Mouse (Mus musculus) neutrophil, adult 59 days (primary cell): ENCODE measurements around the gene Man2c1. TPM values are rescaled to one million over a fixed set of nuclear protein-coding genes. Genes with fewer than 3 reads are reported as not detected.

Experiments
- total RNA-seq, 2 experiments: library from RNA; stranded (reverse); gene quantifications; 1 replicate in 1 of 2; 2 replicates in 1 of 2; pipeline ENCODE4 v1.2.4; 2023

Gene Man2c1
- 10 to 100 TPM; 56.3 to 73.7 TPM for total RNA-seq

DNA sequence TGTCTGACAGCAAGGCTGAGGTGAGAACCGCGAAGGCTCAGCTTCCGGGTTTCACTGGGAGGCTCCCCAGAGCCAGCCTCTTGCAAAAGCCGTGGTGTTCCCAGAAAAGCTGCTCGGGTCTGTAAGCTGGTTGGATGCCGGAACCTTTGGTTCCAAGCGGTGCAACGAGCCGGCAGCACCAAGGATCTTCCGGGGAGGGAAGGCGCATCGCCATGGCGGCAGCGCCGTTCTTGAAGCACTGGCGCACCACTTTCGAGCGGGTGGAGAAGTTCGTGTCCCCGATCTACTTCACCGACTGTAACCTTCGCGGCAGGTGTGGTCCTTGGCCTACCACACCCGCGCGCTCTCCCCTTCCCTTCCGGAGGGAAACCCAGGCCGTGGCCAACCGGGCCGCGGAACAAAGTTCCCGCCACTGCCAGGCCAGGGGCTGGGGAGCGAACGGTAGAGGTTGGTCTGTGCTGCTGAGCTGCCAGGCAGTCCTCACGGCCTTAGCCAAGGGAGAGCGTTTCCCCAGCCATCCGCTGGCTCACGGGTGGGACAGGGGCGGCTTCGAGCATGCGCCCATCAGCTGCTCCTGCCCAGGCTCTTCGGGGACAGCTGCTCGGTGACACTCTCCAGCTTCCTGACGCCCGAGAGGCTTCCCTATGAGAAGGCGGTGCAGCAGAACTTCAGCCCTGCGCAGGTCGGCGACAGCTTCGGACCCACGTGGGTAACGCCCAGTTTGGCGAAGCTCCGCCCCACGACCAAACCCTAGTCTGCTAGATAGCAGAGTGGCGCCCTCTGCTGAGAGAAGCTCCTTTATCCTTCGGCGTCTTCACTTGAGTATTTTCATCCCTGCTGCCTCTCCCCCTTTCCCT is at the start of gene Man2c1:
Man2c1 (plus strand) TSS at position 114 of the 857 bp plus-strand sequence.

DNA sequence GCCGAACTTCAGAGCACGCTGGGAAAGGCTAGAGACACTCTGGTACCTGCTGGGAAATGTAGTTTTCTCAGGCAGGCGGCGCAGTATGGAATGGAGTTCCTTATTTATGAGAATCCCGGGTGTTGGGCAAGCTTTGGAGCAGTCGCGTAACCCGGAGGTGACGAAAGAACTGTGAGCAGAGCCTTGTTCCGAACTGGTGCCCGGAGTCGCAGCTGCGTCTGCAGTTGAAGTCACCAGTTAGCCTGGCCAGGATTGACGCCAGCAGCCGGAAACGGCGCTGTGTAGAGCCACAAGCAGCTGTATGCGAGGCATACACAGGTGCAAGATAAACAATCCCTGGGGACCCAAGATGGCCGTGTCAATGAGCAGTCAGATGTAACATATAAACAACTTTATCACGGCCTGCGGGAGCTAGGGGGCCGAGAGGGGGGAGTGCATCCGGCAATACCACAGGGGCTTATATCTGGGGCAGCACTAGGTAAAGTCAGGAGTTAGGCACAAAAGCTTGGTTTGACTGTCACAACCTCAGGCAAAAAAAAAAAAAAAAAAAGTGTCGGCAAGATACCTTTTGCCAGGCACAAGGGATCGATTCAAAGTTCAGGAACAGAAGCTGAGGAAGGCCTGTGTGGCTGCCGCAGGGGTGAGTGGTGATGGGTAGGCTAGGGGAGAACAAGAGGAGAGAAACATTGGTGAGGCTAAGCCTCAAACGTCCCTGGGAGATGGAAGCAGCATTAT is 17.8 kb downstream of the Man2c1 start, which contains the start of gene Neil1:
Neil1 (minus strand) TSS at position 162 of the 735 bp plus-strand sequence.

GRCm38 (mm10) chr9:57158013-57158470 is 27.6 kb downstream of the Man2c1 start, which contains the start of gene Commd4:
Gene Commd4 (minus strand): TSS chr9:57158331.

Other genes starting within 250 kb of the Man2c1 start
- gene Snx33, start 202.3 kb upstream of the Man2c1 start, total RNA-seq = 1 to 10 TPM; 2.3 to 3.2 TPM
- 10 to 100 TPM; 34.5 to 37.8 TPM for gene Imp3, start 193.2 kb upstream of the Man2c1 start, total RNA-seq
- 1 to 10 TPM; 1.8 to 2.2 TPM for gene Snupn, start 179.8 kb upstream of the Man2c1 start, total RNA-seq
- 10 to 100 TPM; 17.4 to 18.5 TPM for gene Ptpn9, start 135.8 kb upstream of the Man2c1 start, total RNA-seq
- 10 to 100 TPM; 72.9 to 79.6 TPM for gene Sin3a, start 58.6 kb upstream of the Man2c1 start, total RNA-seq
- 1 to 10 TPM; 3.8 to 5.4 TPM for gene Neil1, start 17.6 kb downstream of the Man2c1 start, total RNA-seq
- 10 to 100 TPM; 47.1 to 64.3 TPM for gene Commd4, start 27.6 kb downstream of the Man2c1 start, total RNA-seq
- not detected for gene Trcg1, start 105.9 kb downstream of the Man2c1 start, total RNA-seq
- 10 to 100 TPM; 49.3 to 55.2 TPM for gene 1700017B05Rik, start 131.9 kb downstream of the Man2c1 start, total RNA-seq